Mouse (Mus musculus) hindbrain, postnatal 0 days (tissue): ENCODE measurements around the gene Tmc5. TPM values are rescaled to one million over a fixed set of nuclear protein-coding genes. Genes with fewer than 3 reads are reported as not detected.

ENCODE experiments used
- ATAC-seq: fragments of 200-750 bp; cut with Nextera tagmentation; 2 replicates; pipeline ENCODE4 v1.8.0; 2017; ENCODE audit warnings: mild to moderate bottlenecking, moderate TSS enrichment, moderate library complexity
- DNase-seq: peaks from one replicate; pipeline ENCODE4 v3.0.0-alpha.2; 2015; ENCODE audit warnings: low spot score
- H3K27ac ChIP-seq: fragments of 300-500 bp; sonication (generic); 2 replicates; pipeline ENCODE4 v1.5.1; 2014; ENCODE audit warnings: mild to moderate bottlenecking
- H3K27me3 ChIP-seq: fragments of 300-500 bp; sonication (generic); 2 replicates; pipeline ENCODE4 v1.6.1; 2014; ENCODE audit warnings: low read length, mixed read lengths; ENCODE audit not compliant: insufficient read depth
- H3K36me3 ChIP-seq: fragments of 300-500 bp; sonication (generic); 2 replicates; pipeline ENCODE4 v1.6.1; 2014; ENCODE audit warnings: low read length, mixed read lengths; ENCODE audit not compliant: insufficient read depth
- H3K4me1 ChIP-seq: fragments of 300-500 bp; sonication (generic); 2 replicates; pipeline ENCODE4 v1.6.1; 2014; ENCODE audit warnings: antibody characterized with exemption, low read length, mixed read lengths; ENCODE audit not compliant: insufficient read depth
- H3K4me2 ChIP-seq: fragments of 300-500 bp; sonication (generic); 2 replicates; pipeline ENCODE4 v1.6.1; 2014; ENCODE audit warnings: low read depth, mild to moderate bottlenecking, low read length, moderate library complexity, mixed read lengths
- H3K4me3 ChIP-seq: fragments of 300-500 bp; sonication (generic); 2 replicates; pipeline ENCODE4 v1.5.1; 2014; ENCODE audit warnings: low read length
- H3K9ac ChIP-seq: fragments of 300-500 bp; sonication (generic); replicated peaks from 2 replicates; pipeline ENCODE4 v1.6.1; 2014; ENCODE audit warnings: mild to moderate bottlenecking, low read length, moderate library complexity, mixed read lengths
- H3K9me3 ChIP-seq: fragments of 300-500 bp; sonication (generic); 2 replicates; pipeline ENCODE4 v1.6.1; 2016; ENCODE audit warnings: low read length, mixed read lengths
- CTCF ChIP-seq: IDR thresholded peaks from 2 replicates; pipeline ENCODE4 v1.5.1; 2016; ENCODE audit warnings: antibody characterized with exemption, control low read depth, low read depth
- WGBS: fragments of 180-500 bp; shearing (Covaris S2); extraction: QIAGEN DNeasy Blood & Tissue Kit; methylation state at CpG from one replicate; pipeline ENCODE4 v1.1.7; 2014; 5-methylcytosine and 5-hydroxymethylcytosine counted together
- polyA plus RNA-seq: library from polyadenylated mRNA; unstranded; fragments of >200 nt; fragmentation: Nextera tagmentation; extraction: Ambion mirVana; gene quantifications from 2 replicates; pipeline ENCODE4 v1.2.1, GENCODE M21; 2015
- total RNA-seq: library from RNA; depleted of rRNA; stranded (reverse); fragments of >200 nt; gene quantifications from 2 replicates; pipeline ENCODE4 v1.2.3, GENCODE M21; 2014

Gene Tmc5
- total and polyA plus RNA-seq, 2 experiments from 2014 or later: 0.24 to 0.73 TPM

DNA sequence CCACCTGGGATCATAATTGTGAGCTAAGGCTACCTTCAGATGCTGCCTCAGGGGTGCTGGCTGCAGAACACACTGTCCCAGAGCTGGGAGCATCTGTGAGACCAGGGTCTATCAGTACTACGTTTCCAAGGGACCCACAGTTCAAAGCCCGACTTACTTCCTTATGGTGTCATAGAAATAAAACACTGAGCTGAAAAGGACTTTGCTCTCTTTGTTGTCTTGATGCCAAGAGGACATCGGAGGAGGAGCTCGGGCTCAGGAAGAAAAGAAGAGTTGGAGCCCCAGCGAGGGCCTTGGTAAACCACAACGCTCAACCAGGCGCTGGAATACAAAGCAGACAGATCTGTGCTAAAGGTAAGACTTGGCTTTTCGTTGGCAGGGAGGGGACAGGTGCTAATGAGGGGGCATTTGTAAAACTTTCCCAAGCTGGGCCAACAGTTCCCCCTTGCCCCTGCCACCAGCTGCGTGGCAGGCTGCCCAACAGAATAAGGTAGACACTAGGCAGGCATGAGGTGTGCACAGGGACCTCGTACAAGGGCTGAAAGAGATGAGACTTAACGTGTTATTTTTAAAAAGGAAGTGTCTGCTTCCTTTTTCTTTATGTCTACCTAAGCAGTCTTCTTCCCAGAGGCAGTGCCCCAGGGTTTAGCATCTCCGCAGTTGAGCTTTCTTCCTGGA is 3.0 kb downstream of the Tmc5 start:
- Histone ChIP-seq H3K4me2 (no peak overlapping the region), H3K9me3 (no peaks in the 10 kb centered on the region), H3K27me3 (no peaks in the 10 kb centered on the region), H3K9ac (no peak overlapping the region), H3K36me3 (no peaks in the 10 kb centered on the region), H3K4me3 (no peak overlapping the region), H3K27ac (no peak overlapping the region), H3K4me1 (peaks cover 5% of the 10 kb centered on the region; the same call in 1 of the 2 replicates)
- DNase-seq (no peak), ATAC-seq (no peak)
- TF ChIP-seq CTCF: no peak
- WGBS: 62% methylated on average over 12 of the region's 12 CpGs

DNA sequence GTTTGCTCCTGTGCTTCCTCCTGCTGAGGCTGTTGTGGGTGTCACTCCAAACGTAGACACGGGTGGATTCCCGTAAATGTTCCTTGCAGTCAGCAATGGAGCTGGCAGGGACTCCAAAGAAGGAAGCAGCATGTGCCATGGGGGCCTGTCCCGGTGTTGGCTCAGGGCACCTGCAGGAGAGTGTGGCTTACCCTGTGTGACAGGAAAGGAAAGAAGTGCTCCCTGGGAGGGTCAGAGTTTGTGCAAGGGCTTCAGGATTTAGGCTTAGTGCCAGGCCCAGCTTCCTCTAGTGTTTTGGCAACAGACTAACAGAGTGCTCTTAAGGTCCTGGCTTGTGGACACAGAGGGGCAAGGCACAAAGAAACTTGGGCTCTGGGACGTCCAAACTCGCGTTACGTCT is 7.7 kb downstream of the Tmc5 start:
- Histone ChIP-seq H3K9ac (no peak overlapping the region), H3K4me3 (no peak overlapping the region), H3K27ac (no peak overlapping the region), H3K4me1 (no peaks in the 10 kb centered on the region), H3K9me3 (no peaks in the 10 kb centered on the region), H3K27me3 (no peaks in the 10 kb centered on the region), H3K36me3 (no peaks in the 10 kb centered on the region), H3K4me2 (no peak overlapping the region)
- no peak for DNase-seq
- ATAC-seq: no peak
- TF ChIP-seq CTCF: no peak
- 59% methylated on average over 8 of the region's 8 CpGs for WGBS

- Histone ChIP-seq H3K4me1 (no peaks in the 10 kb centered on the region), H3K27ac (no peak overlapping the region), H3K4me2 (no peak overlapping the region), H3K36me3 (no peaks in the 10 kb centered on the region), H3K9ac (no peak overlapping the region), H3K9me3 (no peaks in the 10 kb centered on the region), H3K27me3 (no peaks in the 10 kb centered on the region), H3K4me3 (no peak overlapping the region)
- ATAC-seq: no peak
- WGBS: 94% methylated on average over 7 of the region's 7 CpGs
- TF ChIP-seq CTCF: no peak
- no peak for DNase-seq
Measured at GRCm38 (mm10) chr7:118609815-118610214, 12.7 kb downstream of the Tmc5 start.

- Histone ChIP-seq H3K36me3 (no peaks in the 10 kb centered on the region), H3K9ac (no peak overlapping the region), H3K27me3 (no peaks in the 10 kb centered on the region), H3K4me3 (no peak overlapping the region), H3K4me1 (no peaks in the 10 kb centered on the region), H3K4me2 (no peak overlapping the region), H3K9me3 (no peaks in the 10 kb centered on the region), H3K27ac (no peak overlapping the region)
- no peak for DNase-seq
- no peak for TF ChIP-seq CTCF
- no peak for ATAC-seq
- 87% methylated on average over 13 of the region's 13 CpGs for WGBS
Measured at GRCm38 (mm10) chr7:118610721-118611120, 13.6 kb downstream of the Tmc5 start.

DNA sequence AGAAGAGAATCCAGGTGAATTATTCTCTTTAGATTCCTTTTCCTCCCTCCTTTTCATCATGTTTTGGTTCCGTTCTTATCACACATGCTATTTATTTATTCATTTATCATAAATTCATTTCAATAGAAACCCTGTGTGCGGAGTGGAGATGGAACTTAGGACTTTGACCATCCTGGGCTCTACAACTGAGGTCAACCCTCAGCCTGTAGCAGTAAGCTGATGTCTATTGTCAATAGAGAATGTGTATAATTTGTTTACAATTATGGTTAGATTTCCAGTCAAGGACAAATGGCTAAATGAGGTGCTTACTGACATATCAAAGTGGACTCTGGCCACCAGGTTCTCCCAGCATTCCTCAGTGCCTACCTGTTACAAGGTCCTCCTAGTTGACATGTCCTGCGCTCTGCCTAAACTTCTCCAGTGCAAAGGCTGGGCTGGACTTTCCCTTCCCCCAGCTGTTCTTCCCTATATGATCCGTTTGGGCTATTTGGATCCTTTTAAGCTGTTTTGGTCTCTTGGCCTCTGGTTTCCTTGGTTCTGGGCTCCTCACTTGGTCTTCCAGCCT is 14.2 kb downstream of the Tmc5 start:
- Histone ChIP-seq H3K9me3 (no peaks in the 10 kb centered on the region), H3K4me2 (no peak overlapping the region), H3K36me3 (no peaks in the 10 kb centered on the region), H3K27ac (no peak overlapping the region), H3K9ac (no peak overlapping the region), H3K4me1 (no peaks in the 10 kb centered on the region), H3K4me3 (no peak overlapping the region), H3K27me3 (no peaks in the 10 kb centered on the region)
- ATAC-seq (no peak), DNase-seq (no peak)
- 89% methylated on average over 4 of the region's 4 CpGs for WGBS
- TF ChIP-seq CTCF: no peak

GRCm38 (mm10) chr7:118611933-118612332 is 14.8 kb downstream of the Tmc5 start:
- no peaks in the 10 kb centered on the region for H3K36me3 ChIP-seq
- ATAC-seq (no peak), DNase-seq (no peak)
- no peak for TF ChIP-seq CTCF
- no peaks in the 10 kb centered on the region for H3K27me3 ChIP-seq
- H3K27ac ChIP-seq: no peak overlapping the region
- no peaks in the 10 kb centered on the region for H3K9me3 ChIP-seq
- no peak overlapping the region for H3K4me2 ChIP-seq
- H3K9ac ChIP-seq: no peak overlapping the region
- no peaks in the 10 kb centered on the region for H3K4me1 ChIP-seq
- 44% methylated on average over 8 of the region's 8 CpGs for WGBS
- H3K4me3 ChIP-seq: no peak overlapping the region

DNA sequence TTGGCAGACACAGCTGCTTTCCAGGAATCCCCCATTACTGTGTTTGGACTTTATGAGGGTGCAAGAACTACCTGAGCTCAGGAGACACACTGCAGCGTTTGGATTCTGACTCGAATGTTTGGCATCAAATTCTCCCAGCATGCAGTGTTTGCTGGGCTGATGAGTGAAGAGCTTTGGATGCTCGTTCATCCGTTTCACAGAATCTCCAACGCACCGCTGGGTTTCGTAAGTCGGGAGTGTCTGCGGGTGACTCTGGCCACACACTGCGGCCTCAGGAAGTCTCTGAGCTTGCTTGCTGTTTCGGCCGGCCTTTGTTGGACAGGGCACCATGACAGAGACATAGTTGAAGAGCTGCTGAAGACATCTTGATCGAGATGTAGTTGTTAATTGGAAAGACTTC is 17.0 kb downstream of the Tmc5 start:
- ATAC-seq (no peak), DNase-seq (no peak)
- no peak overlapping the region for H3K4me3 ChIP-seq
- no peaks in the 10 kb centered on the region for H3K4me1 ChIP-seq
- no peaks in the 10 kb centered on the region for H3K9me3 ChIP-seq
- no peaks in the 10 kb centered on the region for H3K27me3 ChIP-seq
- H3K4me2 ChIP-seq: peak overlapping the region; percentile 29
- H3K27ac ChIP-seq: no peak overlapping the region
- 20% methylated on average over 13 of the region's 13 CpGs for WGBS
- H3K9ac ChIP-seq: no peak overlapping the region
- TF ChIP-seq CTCF: no peak
- no peaks in the 10 kb centered on the region for H3K36me3 ChIP-seq
